Mouse (Mus musculus) myocyte (in vitro differentiated cells): ENCODE measurements around the gene Elp5.

Source experiments
- POLR2A ChIP-seq: IDR thresholded peaks from one replicate; pipeline ENCODE4 v1.6.1; 2011; ENCODE audit warnings: low read depth, mild to moderate bottlenecking, control low read depth, moderate library complexity; ENCODE audit not compliant: insufficient read length
- POLR2AphosphoS2 ChIP-seq: IDR thresholded peaks from one replicate; pipeline ENCODE4 v1.6.1; 2011; ENCODE audit warnings: low read depth, control low read depth; ENCODE audit not compliant: insufficient read length
- SRF ChIP-seq: IDR thresholded peaks from one replicate; pipeline ENCODE4 v1.6.1; 2011; ENCODE audit warnings: low read depth; ENCODE audit not compliant: control insufficient read depth, insufficient read length
- USF1 ChIP-seq: IDR thresholded peaks from one replicate; pipeline ENCODE4 v1.6.1; 2011; ENCODE audit warnings: low read depth, mild to moderate bottlenecking, control low read depth, moderate library complexity

DNA sequence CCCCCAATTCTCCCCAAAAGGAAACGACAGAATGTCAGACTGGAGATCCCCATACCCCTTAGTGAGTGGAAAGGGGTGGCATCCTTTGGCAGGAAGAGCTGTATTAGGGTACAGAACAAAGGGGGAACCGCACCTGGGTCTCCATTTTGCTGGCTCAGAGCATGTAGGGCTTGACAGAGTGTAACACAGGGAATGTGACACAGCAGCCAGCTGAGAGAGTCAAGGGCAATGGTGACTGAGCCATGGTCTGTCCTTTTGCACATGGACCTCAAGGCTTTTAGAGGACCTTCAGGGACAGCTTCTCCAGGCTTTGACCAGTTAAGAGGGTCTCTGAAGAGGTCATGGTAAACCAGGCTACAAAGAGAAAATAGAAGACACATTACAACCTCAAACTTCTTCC, 7.4 kb downstream of the Elp5 start:
- TF ChIP-seq USF1 (no peak), POLR2AphosphoS2 (no peak), SRF (no peak), POLR2A (no peak)
